Mouse (Mus musculus) kidney, postnatal 4 days (tissue): ENCODE data around the gene Slit1.

Source experiments
- DNase-seq, 2 experiments: peaks; one replicate each; pipeline ENCODE4 v3.0.0; 2021; ENCODE audit warnings: mixed read lengths in 2 of 2

Gene Slit1

DNA sequence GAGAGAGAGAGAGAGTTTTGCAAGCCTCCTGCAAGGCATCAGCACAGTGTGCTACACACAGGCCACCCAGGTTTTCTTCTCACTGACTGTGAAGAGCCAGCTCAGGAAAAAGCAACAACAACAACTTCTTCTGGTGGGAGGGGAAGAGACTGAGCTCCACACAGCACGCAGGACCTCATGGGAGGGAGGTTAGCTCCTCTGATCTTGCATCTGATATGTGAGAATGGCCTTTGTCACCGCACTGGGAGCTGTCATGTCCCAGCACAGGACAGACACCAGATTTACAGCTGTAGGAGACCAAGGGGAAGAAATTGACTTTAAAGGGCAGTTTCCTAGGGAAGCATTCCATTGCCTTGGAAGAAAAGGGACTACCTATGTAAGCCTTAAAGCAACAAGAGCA is 20.1 kb downstream of the Slit1 start:
- DNase-seq = no peak

DNA sequence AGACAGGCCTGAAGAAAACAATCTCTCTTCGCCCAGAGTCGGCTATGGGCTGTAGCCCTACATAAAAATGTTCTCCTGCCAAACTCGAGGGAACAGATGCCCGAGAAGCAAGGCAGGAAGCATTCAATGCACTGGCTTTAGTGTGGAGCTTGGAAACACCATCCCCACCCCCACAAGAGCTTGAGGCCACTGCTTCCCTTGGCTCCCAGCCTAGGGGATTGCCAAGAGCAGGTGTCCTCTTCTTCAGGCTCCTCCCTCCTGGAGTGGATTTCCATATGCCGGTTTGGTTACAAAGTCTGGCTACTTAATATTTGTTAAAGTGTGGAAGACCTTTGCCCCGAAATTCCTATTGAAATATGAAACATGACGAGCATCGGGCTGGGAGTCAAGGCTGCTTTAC is 24.0 kb downstream of the Slit1 start:
- DNase-seq = no peak

DNA sequence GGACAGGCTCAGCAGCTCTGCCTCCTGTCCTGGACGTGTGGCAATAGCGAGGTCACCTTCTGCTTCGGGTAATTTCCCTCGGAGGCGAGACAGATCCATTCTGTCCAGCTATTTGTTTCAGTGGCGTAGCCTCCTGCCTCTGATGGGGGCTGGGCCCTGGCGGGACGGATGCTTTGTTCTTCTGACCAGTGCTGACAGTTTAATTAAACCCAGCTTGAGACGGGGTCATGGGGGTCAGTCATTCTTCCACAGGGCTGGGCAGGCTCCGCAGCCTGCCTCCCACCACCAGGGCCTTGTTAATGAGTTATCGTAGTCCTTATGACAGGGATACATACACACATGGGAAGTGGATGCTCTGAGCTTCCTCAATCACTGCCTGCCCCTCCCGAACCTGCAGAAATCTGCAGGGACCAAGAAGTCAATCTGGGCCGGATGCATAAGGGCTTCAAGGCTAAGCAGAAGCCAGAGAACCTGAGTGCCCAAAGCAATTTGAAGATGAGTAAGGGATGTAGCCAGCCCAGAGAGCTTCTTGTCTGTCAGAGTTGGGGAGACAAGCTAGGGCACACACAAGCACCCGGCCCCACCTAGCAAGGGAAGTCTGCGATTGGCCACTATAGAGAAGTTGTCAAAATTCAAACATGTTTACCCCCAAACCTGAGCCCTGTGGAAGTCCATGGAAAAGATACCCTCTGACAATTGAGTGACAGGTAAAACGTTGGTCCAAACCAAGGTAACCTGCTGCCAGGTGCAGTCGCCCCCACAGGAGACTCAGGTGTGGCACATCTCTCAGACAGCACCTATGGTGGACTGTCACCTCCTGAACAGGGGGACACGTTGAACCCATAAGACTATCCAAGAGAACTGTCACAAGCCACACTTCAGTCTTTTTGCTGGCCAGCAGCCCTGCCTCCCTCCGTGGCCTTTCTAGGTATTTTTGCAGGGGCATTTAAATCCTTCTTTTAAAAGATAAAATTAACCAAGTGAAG is 26.9 kb downstream of the Slit1 start:
- DNase-seq = peak; percentile 79 to 87

DNA sequence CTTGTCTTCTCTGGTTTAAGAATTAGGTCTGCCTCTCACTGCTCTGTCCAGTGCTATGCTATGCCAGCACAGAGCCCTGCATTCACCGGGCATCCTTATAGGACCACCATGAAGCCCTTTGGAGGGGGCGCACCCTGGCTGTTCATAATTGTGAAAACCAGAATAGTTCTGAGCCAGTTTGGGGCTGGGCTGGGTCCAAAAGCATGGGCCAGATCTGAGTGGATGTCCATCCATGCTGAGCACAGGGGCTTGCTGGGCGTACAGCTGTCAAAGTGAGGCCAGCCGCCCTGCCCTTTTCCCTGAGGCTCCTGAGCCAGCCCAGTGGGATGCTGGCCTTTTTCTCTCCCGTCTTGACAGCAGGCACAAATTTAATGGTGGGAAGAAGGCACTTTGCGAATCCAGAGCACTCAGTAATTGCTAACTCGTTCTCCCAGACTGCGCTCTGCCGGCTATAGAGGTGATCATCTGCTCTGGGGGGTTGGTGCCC is 29.0 kb downstream of the Slit1 start:
- DNase-seq = no peak

DNA sequence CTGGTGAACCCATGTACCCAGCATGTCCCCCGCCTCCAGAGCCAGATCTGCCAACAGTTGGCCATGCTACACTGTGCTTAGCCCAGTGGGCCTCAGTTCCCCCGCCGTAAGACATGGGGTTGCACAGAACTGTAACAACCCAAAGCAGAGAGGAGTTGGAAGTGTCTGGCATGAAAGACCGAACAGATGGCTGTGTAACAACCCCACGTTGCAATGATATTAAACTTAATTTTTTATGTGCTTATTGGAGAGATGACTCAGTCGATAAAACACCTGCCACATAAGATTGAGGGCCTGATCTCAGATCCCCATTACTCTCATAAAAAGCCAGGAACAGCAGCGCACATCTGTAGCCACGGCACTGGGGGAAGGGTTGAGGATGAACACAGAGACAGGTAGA is 30.6 kb downstream of the Slit1 start:
- DNase-seq = no peak

DNA sequence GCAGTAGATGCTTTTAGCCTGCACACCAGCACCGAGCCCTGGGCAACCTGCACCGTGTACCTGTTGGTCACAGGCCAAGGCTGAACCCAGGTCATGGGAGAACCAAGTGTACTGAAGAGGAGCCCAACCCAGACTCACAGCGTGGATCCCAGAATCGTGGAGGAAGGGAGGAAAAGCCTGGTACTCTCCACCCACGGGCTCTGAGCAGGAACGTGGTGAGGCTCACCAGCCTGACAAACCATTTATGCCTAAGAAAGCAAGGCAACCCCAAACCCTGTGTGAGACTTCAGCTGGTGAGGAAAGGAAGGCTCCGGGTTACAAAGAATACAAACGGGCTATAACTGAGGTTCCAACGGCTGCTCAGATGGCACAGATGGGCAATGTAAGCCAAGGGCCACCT is 31.8 kb downstream of the Slit1 start:
- DNase-seq = no peak

DNA sequence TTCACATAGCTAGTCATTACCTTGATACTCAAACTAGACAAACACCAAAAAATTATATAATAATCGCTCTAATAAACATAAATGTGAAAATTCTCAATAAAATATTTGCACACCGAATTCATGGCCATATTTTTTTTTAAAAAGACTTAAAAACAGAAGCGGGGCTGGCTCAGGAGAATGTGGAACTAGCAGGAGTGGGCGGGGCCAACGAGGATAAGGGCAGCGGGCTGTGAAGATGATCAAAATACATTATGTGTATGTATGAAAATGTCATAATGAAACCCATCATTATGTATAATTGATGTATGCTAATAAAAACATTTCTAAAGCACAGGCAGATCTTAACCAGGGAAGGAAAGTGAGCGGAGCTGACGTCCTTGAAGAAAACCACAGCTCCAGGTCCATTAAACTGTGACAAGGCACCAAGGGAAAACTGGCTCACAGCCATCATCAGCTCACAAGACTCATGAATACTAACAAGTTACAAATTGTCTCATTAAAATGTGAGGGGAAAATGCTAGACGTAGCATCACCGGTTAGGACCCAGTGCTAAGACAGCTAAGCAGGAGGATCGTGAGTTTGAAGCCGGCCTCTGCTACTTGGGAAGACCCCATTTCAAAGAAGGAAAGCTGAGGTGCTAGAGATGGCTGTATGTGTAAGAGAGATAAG is 33.8 kb downstream of the Slit1 start:
- peak in 1 of 2 experiments; percentile 23 for DNase-seq

DNA sequence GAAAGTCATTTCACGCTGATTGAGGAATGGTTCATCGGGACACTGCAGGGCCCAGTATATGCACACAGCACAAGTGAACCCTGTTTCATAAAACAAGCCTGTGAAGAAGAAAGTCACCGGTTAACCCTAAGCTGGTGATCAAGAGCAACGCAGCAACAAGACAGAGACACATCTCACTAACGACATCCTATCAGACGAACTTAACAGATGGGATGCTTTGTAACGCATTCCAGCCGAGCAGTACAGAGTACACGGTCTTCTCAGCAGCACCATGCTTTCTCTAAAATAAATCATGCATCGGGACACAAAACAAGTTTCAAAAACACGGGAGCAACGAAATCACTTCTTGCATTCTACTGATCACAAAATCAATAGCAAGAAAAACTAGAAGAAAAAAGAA is 35.6 kb downstream of the Slit1 start:
- DNase-seq = no peak

DNA sequence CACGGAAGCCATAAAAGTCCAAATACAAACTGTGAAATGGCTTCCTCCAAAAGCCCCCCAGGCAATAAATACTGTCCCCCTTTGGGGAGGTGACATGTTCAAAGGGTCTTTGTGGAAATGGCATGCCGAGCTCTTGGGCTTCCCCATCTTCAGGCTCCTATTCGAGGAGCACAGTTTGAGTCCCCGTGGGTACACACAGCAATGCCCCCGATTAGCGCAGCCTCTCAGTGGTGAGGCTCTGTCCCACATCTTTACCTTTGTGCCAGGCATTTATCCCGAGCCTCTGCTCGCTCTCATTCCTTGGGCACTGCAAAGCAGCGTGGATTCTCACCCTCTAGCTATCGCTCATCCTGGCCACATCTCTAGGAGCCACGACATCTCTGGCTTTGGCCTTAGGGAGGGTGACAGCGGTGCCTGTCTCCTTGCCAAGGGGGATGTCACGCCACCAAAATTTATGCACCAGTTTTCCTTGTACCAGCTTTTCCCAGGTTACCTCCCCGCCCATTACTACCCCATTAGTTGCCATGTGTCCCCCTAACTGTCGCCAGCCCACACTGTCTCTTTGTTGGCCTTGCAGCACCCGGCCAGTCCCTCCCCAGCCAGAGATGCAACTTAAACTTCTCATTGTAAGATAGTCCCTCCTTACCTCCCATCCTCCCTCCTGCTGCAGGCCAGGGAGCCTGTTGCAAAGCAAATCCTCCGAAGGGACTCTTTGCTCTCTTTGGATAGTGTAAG is 37.2 kb downstream of the Slit1 start:
- DNase-seq = no peak

DNA sequence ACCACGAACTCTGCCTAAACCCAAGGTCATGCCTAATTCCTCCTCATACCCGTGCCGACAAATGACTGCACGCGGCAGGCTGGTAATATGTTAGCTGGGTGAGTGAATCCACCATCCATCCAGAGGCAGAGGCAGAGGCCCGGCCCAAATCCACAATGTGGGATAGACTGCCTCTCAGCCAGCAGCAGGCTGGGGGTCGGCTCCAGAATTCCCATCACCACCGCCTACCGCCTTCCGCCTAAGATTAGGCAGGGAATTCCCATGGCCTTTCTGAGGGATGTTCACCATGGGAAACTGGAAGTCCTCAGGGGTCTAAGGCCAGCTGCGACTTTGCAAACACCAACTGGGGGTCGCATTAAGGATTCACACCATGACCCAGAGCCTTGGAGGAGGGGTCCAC is 38.0 kb downstream of the Slit1 start:
- DNase-seq = no peak

DNA sequence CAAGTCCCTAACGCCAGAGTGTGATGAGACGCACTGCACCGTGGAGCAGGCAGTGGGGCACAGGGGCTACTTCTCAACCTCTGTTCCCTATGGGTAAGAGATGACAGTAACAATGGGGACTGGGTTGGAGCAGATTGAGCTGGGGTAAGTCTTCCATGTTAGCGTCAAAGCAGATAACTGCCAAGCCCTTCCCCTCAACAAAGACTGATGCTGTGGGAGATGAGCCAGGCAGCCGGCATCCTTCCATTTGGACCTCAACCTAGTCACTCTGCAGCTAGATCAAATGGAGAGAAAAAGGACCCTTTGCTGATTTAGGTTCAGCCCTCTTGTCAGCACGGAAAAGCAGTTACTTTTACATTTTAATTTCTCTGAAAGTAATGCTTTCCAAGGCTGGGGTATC is 40.8 kb downstream of the Slit1 start:
- DNase-seq = no peak

DNA sequence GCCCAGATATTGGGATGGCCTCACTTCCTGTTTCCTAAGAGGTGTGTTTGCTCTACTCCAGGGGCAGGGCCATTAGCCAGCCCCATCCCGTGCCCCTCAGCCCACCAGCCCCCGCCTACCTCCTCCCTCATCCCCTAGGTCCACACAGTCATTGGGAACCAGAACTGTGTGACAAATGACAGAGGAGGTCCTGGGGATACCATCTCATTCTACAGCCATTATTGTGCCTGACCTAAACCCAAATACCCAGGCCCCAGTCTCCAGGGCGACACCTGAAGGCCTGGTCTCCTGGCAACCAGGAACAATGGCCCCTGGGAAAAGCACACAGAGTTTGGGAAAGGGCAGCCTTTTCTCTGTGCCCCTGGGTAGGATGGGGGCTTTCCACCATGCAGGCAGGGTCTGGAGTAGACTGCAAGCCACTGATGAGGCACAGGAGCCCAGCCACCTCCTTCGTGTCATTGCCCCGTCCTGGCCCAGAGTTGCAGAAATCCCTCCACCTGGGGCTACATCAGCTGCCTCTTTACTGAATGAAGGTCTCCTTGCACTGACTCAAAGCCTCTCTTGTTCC is 44.5 kb downstream of the Slit1 start:
- no peak for DNase-seq

DNA sequence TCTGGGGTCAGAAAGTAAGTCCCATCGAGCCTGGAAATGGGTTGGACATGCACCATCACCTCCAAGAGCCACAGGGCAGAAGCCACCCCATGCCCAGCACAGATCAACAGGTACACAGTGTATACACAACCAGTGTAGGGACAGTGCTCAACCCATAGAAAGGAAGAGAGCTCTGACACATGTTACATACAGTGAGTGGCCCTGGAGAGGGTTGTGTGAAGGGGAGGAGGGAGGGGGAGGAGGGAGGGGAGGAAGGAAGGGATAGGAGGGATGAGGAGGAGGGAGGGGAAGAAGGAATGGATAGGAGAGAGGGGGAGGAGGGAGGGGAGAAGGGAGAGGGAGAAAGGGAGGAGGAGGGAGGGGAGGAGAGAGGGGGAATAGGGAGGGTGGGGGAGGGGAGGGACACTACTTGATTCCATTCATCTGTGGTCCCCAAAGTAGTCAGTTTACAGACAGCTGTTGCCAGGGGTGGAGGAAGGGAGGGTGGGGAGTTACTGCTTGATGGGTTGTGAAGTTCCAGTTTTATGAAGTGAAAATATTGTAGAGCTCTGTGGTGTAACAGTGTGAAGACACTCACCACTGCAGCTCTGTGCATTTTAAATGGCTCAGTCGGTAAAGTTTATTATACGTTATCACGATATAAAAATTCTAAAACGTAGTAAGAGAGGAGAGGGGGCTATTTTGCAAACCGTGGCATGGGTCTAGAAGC is 45.5 kb downstream of the Slit1 start:
- no peak for DNase-seq

DNA sequence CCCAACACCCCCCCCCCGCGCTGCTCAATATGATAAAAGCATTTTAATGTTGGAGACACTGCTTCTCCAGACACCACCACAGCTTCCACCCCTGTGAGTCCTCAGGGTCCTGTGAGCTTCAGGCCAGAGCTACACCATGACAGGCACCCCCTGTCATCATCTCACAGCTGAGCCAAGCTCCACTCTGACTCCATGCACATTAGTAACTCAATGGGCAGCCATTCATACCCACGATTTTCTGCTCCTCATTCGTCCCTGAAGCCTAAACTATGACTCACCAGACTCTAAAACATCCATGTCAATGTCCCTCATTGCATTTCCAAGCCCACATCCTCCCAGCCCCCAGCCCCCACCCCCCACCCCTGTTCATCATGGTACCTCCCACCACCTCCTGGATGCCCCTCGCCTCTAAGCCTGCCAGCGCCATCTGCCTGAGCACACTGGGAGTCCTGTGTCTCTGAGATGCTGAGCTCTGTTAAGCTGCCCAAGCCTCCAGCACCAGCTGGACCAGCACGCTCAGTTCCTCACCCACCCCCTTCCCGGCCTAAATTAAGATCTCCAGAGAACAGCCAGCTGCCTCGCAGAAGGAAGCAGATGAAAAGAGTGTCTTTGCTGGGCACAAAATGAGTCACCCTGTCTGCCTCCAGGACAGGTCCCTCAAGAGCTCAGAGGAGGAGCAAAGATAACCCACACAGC is 46.2 kb downstream of the Slit1 start:
- peak in 1 of 2 experiments; percentile 19 for DNase-seq

DNA sequence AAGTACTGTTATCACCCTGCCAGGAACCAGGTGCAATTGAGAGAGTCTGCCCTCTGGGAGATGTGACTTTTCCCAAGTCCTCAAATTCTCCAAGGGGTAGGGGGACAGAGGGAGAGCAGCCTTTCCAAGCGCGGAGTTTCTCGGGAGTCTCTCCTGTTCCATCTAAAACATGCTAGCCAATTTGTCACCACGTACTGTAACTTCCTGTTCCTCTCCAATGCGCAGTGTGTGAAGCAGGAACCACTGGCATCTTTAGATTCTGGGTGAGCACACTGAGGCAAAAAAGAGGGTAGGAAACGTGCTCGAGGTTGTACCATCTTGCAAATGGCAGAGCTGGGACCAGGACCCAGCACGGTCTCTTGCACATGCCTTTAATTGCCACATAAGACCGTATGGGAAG is 47.0 kb downstream of the Slit1 start:
- no peak for DNase-seq

DNA sequence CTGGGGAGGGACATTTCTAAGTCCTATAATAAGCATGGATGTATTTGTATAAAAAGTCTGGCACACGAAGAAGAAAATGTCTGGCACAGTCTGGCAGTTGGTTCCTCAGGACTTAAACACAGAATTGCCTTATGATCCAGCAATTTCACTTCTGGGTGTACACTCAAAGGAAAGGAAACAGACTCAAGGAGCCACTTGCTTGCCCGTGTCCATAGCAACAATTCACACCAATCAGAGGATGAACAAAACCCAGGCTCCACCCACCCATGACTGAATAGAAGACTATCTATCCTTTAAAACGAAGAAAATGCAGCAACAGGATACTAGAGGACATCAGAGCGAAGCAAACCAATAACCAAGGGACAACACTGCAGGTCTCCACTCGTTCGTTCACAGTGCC is 48.4 kb downstream of the Slit1 start:
- DNase-seq = no peak

DNA sequence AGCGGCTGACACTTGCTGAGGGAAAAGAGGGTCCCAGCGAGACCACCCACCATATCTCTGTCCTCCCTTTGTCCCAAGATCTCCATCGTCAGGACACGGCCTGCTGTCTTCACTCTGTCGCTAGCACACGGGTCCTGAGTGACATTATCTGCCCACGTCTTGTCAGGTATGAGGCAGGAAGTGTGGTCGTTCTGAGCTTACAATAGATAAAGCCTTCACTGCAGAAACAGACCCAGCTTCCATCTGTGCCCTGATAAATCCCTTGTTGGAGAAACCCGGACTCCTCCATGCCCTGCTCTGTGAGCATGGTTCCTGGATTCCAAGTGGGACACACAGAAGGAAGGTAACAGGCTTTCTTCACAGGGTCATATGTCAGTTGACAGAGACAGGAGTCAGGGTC is 48.9 kb downstream of the Slit1 start:
- no peak for DNase-seq

DNA sequence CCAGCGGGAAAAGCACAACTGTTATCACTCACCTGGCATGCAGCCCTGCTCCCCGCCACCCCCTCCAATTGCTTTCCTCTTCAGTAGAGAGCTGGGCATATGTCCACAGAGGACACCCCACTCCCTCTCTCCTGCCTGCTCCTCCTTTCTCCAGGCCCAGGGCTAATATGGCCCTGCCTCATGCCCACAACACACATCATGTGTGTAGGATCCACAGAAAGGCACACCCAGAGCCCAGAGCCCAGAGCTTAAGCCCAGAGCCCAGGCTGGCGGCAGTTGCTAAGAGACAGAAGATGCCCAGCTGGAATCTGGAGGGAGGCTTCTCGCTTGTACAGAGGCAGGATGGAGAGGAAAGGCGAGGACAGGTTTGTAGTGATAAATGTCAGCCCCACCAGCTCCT is 49.7 kb downstream of the Slit1 start:
- no peak for DNase-seq

DNA sequence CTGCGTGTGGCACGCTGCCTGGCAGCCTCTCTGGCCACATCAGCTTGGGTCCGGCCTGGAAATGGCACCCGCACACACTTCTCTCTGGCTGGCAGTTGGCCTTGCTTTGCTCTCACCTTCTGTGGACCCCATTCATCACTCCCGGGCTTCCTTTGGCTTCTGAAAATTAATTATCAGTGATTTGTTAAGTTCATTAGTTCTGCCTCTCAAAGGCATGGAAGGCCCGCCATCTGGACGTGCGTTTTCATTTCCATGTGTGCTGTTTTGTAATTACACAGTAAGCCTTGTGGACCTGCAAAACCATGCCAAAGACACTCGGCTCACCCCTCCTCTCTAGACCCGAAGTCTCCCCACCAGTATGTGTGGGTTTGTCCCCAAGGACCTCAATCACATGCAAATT is 53.4 kb downstream of the Slit1 start:
- DNase-seq = no peak

DNA sequence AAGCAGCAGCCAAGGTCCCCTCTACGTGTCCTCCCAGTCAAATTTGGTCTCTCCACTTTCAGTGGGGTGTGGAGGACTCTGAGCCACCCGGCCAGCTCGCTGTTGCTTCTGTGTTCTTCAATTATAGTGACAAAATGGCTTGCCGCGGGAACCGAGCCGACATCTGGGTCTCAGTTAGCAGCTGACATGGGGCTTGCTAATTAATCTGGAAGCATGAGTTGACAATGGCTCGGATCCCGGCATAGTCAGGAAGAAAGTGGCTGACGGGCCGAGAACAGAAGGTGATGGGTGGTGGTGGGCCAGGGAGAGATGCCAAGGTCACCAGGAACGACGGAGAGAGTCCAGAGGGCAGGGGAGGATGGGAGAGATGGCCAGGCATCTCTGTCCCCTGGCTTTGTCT is 55.2 kb downstream of the Slit1 start:
- no peak for DNase-seq

DNA sequence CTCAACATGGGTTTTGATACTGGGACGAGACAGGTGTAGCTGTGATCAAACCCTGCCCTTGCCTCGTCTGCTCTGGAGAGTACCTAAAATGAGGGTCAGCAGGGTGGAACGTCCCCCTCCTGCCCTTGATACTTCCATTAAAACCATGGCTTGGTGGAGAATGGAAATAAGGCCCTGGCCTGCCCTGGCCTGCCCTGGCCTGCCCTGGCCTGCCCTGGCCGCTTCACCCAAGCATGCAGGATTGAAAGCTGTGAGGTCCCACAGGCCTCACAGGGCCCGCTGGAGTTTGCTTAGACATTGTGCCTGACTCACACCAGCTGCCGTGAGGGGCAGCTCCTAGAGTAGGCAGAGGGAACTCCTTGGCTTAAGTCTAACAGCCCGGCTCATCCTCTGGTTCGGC is 55.6 kb downstream of the Slit1 start:
- no peak for DNase-seq

DNA sequence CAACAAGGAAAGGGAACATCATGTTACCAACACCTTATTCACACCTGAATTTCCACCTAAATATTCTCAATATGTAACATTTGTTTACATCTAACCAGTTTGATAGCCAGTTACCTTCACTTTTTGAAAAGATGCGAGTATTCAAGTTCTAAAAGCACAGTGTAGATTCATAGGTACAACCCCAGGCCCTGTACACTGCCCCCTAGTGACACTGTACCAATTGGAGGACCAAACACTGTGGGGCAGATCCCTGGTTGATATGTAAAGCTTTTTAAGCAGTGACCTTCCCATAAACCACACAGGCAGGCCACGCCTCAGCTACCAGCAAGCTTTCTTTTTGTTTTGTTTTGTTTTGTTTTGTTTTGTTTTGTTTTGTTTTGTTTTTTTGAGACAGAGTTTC is 57.3 kb downstream of the Slit1 start:
- DNase-seq = no peak
